Mouse (Mus musculus) liver, embryonic 14.5 days (tissue): ENCODE results near the gene Gpr62.

Experiments
- CTCF ChIP-seq: IDR thresholded peaks from 2 replicates; pipeline ENCODE4 v1.5.1; 2016; ENCODE audit warnings: antibody characterized with exemption, low read depth, control low read depth
- EP300 ChIP-seq: IDR thresholded peaks from 2 replicates; pipeline ENCODE4 v1.6.1; 2016; ENCODE audit warnings: antibody characterized with exemption, low read depth

DNA sequence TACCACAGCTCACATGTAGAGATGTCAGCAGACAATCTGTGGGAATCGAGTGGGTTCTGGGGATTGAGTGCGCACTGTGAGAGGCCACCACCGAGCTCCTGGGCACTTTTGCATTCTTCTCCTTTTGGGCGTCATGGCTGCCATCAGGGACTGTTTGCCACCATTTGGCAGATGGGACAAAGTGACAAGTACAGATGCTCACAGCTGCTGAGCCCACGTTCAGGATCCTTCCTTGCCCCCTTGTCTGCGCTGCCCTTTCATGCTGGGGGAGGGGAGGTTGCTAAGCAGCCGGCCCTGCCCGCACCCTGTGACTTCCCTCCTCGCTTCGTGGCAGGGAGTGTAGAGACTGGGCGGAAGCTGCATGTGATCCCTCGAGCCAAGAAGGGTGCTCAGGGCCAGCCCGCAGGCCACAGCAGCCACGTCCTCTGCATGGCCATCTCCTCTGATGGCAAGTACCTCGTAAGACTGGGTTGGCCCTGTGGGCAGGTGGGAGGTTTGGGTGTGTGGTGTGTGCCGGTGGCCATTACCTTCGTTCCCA is 16.9 kb upstream of the Gpr62 start:
- TF ChIP-seq CTCF (no peak), EP300 (no peak)
